Mouse (Mus musculus) neural tube, embryonic 15.5 days (tissue): ENCODE data around the gene Cit. TPM values are rescaled to one million over a fixed set of nuclear protein-coding genes. Genes with fewer than 3 reads are reported as not detected.
A peak's percentile ranks its signal among the peaks of the same experiment; 100 is the strongest.

ENCODE experiments used
- ATAC-seq: fragments of 200-750 bp; cut with Nextera tagmentation; 2 replicates; pipeline ENCODE4 v1.8.0; 2017; ENCODE audit warnings: mild to moderate bottlenecking, moderate TSS enrichment, moderate library complexity; ENCODE audit not compliant: low FRiP score
- H3K27ac ChIP-seq: fragments of 300-500 bp; sonication (generic); replicated peaks from 2 replicates; pipeline ENCODE4 v1.5.1; 2015; ENCODE audit warnings: mild to moderate bottlenecking, inconsistent platforms
- H3K27me3 ChIP-seq: fragments of 300-500 bp; sonication (generic); replicated peaks from 2 replicates; pipeline ENCODE4 v1.6.1; 2015; ENCODE audit warnings: inconsistent platforms
- H3K36me3 ChIP-seq: fragments of 300-500 bp; sonication (generic); 2 replicates; pipeline ENCODE4 v1.6.1; 2015; ENCODE audit warnings: inconsistent platforms
- H3K4me1 ChIP-seq: fragments of 300-500 bp; sonication (generic); 2 replicates; pipeline ENCODE4 v1.6.1; 2015; ENCODE audit warnings: inconsistent platforms
- H3K4me2 ChIP-seq: fragments of 300-500 bp; sonication (generic); 2 replicates; pipeline ENCODE4 v1.6.1; 2015; ENCODE audit warnings: inconsistent platforms, mild to moderate bottlenecking, moderate library complexity
- H3K4me3 ChIP-seq: fragments of 300-500 bp; sonication (generic); replicated peaks from 2 replicates; pipeline ENCODE4 v1.5.1; 2015; ENCODE audit warnings: mild to moderate bottlenecking, inconsistent platforms
- H3K9ac ChIP-seq: fragments of 300-500 bp; sonication (generic); replicated peaks from 2 replicates; pipeline ENCODE4 v1.6.1; 2015; ENCODE audit warnings: mild to moderate bottlenecking, inconsistent platforms
- H3K9me3 ChIP-seq: fragments of 300-500 bp; sonication (generic); replicated peaks from 2 replicates; pipeline ENCODE4 v1.6.1; 2016; ENCODE audit warnings: inconsistent platforms
- WGBS: fragments of 180-500 bp; shearing (Covaris S2); methylation state at CpG from one replicate; pipeline ENCODE4 v1.1.7; 2015; ENCODE audit warnings: mixed read lengths; 5-methylcytosine and 5-hydroxymethylcytosine counted together
- polyA plus RNA-seq: library from polyadenylated mRNA; unstranded; fragments of >200 nt; fragmentation: Nextera tagmentation; extraction: Ambion mirVana; gene quantifications from 2 replicates; pipeline ENCODE4 v1.2.1, GENCODE M21; 2015

The Cit gene
- polyA plus RNA-seq, 1 experiment from 2014 or later: 40.1 TPM

DNA sequence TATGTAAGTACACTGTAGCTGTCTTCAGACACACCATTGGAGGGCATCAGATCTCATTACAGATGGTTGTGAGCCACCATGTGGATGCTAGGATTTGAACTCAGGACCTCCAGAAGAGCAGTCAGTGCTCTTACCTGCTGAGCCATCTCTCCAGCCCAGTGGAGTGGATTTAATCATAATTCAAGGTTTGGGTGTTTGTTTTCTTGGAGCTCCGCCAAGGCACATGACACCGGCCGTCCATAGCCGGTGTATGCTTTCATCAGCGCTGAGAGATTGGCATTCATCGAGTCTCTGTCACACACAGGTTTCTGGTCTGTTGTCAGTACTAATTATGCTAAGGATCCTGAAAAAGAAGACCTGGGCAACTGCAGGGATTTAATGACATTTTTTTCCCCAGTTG, 7.0 kb upstream of the Cit start:
- Histone ChIP-seq H3K9ac (no peak overlapping the region), H3K4me2 (no peak overlapping the region), H3K4me3 (no peak overlapping the region), H3K36me3 (no peaks in the 10 kb centered on the region), H3K4me1 (no peaks in the 10 kb centered on the region), H3K27me3 (no peaks in the 10 kb centered on the region), H3K27ac (no peak overlapping the region), H3K9me3 (no peaks in the 10 kb centered on the region)
- ATAC-seq: no peak
- WGBS: 90% methylated on average over 6 of the region's 6 CpGs

- WGBS: 91% methylated on average over 4 of the region's 5 CpGs
- Histone ChIP-seq H3K27ac (no peak overlapping the region), H3K36me3 (no peaks in the 10 kb centered on the region), H3K9me3 (no peaks in the 10 kb centered on the region), H3K27me3 (no peaks in the 10 kb centered on the region), H3K4me2 (no peak overlapping the region), H3K9ac (no peak overlapping the region), H3K4me3 (no peak overlapping the region), H3K4me1 (peaks cover 12% of the 10 kb centered on the region)
- ATAC-seq: no peak
Observed at GRCm38 (mm10) chr5:115840453-115840852, 4.6 kb upstream of the Cit start.

DNA sequence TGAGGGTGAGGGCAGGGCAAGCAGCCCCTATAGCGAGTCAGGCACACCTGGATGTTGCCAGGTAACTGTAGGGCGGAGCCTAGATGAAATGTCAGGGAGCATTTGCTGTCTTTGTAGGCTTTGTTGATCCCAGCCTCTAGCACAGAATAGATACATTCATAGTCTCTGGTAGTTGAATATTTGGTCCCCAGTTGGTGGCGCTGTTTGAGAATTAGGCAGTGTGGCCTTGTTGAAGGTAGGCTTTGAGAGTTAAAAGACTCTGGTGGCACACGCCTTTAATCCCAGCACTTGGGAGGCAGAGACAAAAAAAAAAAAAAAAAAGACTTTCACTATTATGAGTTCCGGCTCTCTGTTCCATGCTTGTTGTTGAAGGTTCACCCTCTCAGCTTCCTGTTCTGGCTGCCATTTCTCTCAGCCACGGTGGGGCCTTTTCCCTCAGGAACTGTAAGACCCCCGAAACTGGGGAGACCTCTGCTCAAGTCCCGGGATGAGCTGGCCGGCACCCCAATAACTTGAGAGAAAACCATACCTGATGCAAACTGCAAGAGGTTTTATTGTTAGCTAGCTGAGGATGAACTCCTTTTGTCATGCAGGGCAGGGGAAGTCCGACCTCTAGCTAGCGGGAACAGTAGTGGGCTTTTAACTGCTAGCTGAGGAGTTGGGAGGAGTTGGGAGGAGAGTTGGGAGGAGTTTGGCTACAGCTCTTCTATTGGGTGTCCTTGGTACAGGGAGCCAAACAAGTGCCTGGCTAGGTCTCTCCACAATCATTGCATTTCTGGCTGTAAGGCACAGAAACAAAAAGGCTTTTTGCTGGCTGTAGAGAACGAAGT, 3.9 kb upstream of the Cit start:
- H3K27me3 ChIP-seq: no peaks in the 10 kb centered on the region
- H3K4me3 ChIP-seq: no peak overlapping the region
- H3K36me3 ChIP-seq: no peaks in the 10 kb centered on the region
- no peak for ATAC-seq
- H3K9ac ChIP-seq: no peak overlapping the region
- H3K27ac ChIP-seq: no peak overlapping the region
- WGBS: 74% methylated on average over 12 of the region's 12 CpGs
- H3K4me1 ChIP-seq: peaks cover 13% of the 10 kb centered on the region
- no peaks in the 10 kb centered on the region for H3K9me3 ChIP-seq
- H3K4me2 ChIP-seq: no peak overlapping the region

GRCm38 (mm10) chr5:115844368-115844765, 711 bp upstream of the Cit start:
- H3K4me3 ChIP-seq: peak overlapping the region; percentile 55
- H3K9ac ChIP-seq: peak overlapping the region; percentile 30; the same call in 1 of the 2 replicates
- 10% methylated on average over 12 of the region's 12 CpGs for WGBS
- no peaks in the 10 kb centered on the region for H3K9me3 ChIP-seq
- no peaks in the 10 kb centered on the region for H3K27me3 ChIP-seq
- H3K4me1 ChIP-seq: peaks cover 20% of the 10 kb centered on the region
- no peak overlapping the region for H3K27ac ChIP-seq
- no peaks in the 10 kb centered on the region for H3K36me3 ChIP-seq
- ATAC-seq: no peak
- H3K4me2 ChIP-seq: peak overlapping the region; percentile 97

GRCm38 (mm10) chr5:115845635-115846174, 627 bp downstream of the Cit start:
- Histone ChIP-seq H3K4me1 (peaks cover 20% of the 10 kb centered on the region), H3K4me2 (peak overlapping the region; percentile 97), H3K27me3 (no peaks in the 10 kb centered on the region), H3K9me3 (no peaks in the 10 kb centered on the region), H3K36me3 (no peaks in the 10 kb centered on the region), H3K27ac (no peak overlapping the region), H3K4me3 (peak overlapping the region; percentile 55), H3K9ac (peak overlapping the region; percentile 42; the same call in 1 of the 2 replicates)
- no peak for ATAC-seq
- WGBS: 33% methylated on average over 8 of the region's 8 CpGs

GRCm38 (mm10) chr5:115847166-115847565, 2.1 kb downstream of the Cit start:
- H3K36me3 ChIP-seq: no peaks in the 10 kb centered on the region
- 94% methylated on average over 8 of the region's 8 CpGs for WGBS

GRCm38 (mm10) chr5:115848463-115848862, 3.4 kb downstream of the Cit start:
- Histone ChIP-seq H3K9me3 (no peaks in the 10 kb centered on the region), H3K36me3 (no peaks in the 10 kb centered on the region), H3K4me1 (peaks cover 20% of the 10 kb centered on the region), H3K27ac (peak overlapping the region; percentile 45), H3K9ac (peak overlapping the region; percentile 7; the same call in 1 of the 2 replicates), H3K4me3 (no peak overlapping the region), H3K27me3 (no peaks in the 10 kb centered on the region), H3K4me2 (0 out of 2 replicates have a peak overlapping the region, but pooled peaks have one; percentile 19)
- 46% methylated on average over 7 of the region's 7 CpGs for WGBS
- ATAC-seq: no peak

More at GRCm38 (mm10) chr5:115847166-115847565, 2.1 kb downstream of the Cit start:
- Histone ChIP-seq H3K4me2 (no peak overlapping the region), H3K4me1 (peaks cover 20% of the 10 kb centered on the region), H3K9ac (no peak overlapping the region), H3K9me3 (no peaks in the 10 kb centered on the region), H3K27ac (no peak overlapping the region), H3K27me3 (no peaks in the 10 kb centered on the region), H3K4me3 (no peak overlapping the region)
- no peak for ATAC-seq

DNA sequence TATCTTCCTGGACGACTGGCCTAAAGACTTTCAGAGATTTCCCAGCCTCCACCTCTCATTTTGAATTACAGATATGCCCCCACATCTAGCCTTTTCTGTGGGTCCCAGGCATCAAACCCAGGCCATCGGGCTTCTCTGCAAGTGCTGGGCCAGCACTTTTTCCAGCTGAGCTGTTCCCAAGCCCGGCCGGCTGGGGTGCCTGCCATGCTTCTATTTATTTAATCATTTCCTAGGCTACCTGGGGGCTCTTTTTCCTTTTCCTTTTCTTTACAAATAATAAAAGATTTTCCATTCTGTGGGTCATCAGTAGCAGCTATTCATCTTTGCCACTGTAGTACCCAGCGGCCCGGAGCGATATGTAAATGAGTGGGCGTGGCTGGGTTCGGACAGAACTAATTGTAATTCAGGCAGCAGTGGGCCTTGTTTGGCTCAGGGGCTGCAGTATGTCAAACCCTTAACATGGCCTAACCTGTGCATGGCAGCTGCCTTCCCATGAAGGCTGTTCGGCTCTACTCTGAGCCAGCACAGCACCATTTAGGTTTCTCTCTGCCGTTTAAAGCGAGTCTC, 4.3 kb downstream of the Cit start:
- H3K4me3 ChIP-seq: no peak overlapping the region
- no peaks in the 10 kb centered on the region for H3K9me3 ChIP-seq
- H3K4me1 ChIP-seq: peaks cover 17% of the 10 kb centered on the region
- H3K36me3 ChIP-seq: no peaks in the 10 kb centered on the region
- no peak for ATAC-seq
- H3K4me2 ChIP-seq: no peak overlapping the region
- H3K9ac ChIP-seq: no peak overlapping the region
- WGBS: 41% methylated on average over 12 of the region's 12 CpGs
- no peaks in the 10 kb centered on the region for H3K27me3 ChIP-seq
- no peak overlapping the region for H3K27ac ChIP-seq

DNA sequence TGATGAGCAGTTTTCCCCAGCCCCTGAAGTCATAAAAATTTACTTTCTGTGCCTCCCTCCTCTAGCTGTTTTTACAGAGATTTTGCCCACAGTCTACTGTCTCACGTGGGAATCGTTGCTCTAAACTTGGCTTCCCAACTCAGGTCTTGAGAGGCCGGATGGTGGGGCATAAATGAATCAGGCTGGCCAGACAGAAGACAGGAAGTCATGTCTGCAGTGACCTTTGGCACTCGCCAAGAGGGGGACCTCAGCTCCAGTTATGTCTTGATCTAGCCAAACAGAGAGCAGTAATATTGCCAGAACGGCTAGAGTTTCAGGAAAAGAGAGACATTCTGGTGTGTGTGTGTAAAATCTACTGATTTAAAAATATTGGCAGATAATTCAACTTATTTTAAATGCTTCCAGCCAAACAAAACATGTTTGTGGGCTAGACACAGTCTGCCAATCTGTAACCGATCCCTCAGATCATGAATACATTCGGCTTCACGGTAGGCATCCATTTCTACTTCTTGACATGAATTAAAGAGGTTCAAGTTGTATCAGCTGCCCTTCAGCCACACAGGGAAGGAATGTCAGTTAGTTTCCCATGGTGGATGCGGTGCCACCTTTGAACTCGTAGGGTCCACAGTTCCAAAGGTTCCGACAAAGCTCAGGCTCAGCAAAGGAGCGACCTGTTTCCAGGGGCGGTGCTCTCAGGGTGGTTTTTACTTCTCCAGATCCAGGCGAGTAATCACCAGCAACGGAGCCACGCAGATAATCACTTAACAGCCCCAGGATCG, 5.4 kb downstream of the Cit start:
- Histone ChIP-seq H3K9me3 (no peaks in the 10 kb centered on the region), H3K36me3 (no peaks in the 10 kb centered on the region), H3K9ac (no peak overlapping the region), H3K27ac (no peak overlapping the region), H3K4me1 (peaks cover 8% of the 10 kb centered on the region), H3K4me2 (0 out of 2 replicates have a peak overlapping the region, but pooled peaks have one; percentile 1), H3K4me3 (no peak overlapping the region), H3K27me3 (no peaks in the 10 kb centered on the region)
- 82% methylated on average over 17 of the region's 17 CpGs for WGBS
- ATAC-seq: no peak

DNA sequence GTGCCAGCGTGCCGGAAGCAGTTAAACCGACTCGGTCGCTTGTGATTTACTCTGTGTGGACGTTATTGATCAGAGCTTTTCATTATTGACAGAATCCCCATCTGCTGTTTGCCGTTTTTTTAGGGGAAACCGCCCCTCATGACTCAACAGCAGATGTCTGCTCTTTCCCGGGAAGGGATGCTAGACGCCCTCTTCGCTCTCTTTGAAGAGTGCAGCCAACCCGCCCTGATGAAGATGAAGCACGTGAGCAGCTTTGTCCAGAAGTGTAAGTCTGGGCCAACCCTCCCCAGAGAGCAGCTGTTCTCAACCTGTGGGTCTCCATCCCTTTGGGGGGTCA, 5.9 kb downstream of the Cit start:
- Histone ChIP-seq H3K4me1 (peaks cover 7% of the 10 kb centered on the region; the same call in 1 of the 2 replicates), H3K27me3 (no peaks in the 10 kb centered on the region), H3K36me3 (no peaks in the 10 kb centered on the region), H3K4me2 (0 out of 2 replicates have a peak overlapping the region, but pooled peaks have one; percentile 1), H3K9ac (no peak overlapping the region), H3K27ac (no peak overlapping the region), H3K4me3 (no peak overlapping the region), H3K9me3 (no peaks in the 10 kb centered on the region)
- WGBS: 73% methylated on average over 13 of the region's 13 CpGs
- no peak for ATAC-seq

- H3K9ac ChIP-seq: no peak overlapping the region
- ATAC-seq: no peak
- no peak overlapping the region for H3K27ac ChIP-seq
- H3K4me3 ChIP-seq: no peak overlapping the region
- H3K9me3 ChIP-seq: no peaks in the 10 kb centered on the region
- H3K27me3 ChIP-seq: no peaks in the 10 kb centered on the region
- peaks cover 7% of the 10 kb centered on the region; the same call in 1 of the 2 replicates for H3K4me1 ChIP-seq
- no peak overlapping the region for H3K4me2 ChIP-seq
- H3K36me3 ChIP-seq: no peaks in the 10 kb centered on the region
- WGBS: 95% methylated on average over 4 of the region's 4 CpGs
Observed at GRCm38 (mm10) chr5:115852431-115852830, 7.4 kb downstream of the Cit start.
